Mouse (Mus musculus) limb, embryonic 13.5 days (tissue): ENCODE results near the gene Panx2. TPM values are rescaled to one million over a fixed set of nuclear protein-coding genes. Genes with fewer than 3 reads are reported as not detected.

Experiments used
- ATAC-seq: fragments of 200-750 bp; cut with Nextera tagmentation; 2 replicates; pipeline ENCODE4 v1.8.0; 2017; ENCODE audit warnings: low read depth, moderate number of reproducible peaks, moderate TSS enrichment; ENCODE audit not compliant: low FRiP score
- H3K27ac ChIP-seq: fragments of 300-500 bp; sonication (generic); 2 replicates; pipeline ENCODE4 v1.5.1; 2015; ENCODE audit warnings: inconsistent platforms, mild to moderate bottlenecking, moderate library complexity
- H3K27me3 ChIP-seq: fragments of 300-500 bp; sonication (generic); 2 replicates; pipeline ENCODE4 v1.6.1; 2015; ENCODE audit warnings: mild to moderate bottlenecking, inconsistent platforms
- H3K36me3 ChIP-seq: fragments of 300-500 bp; sonication (generic); 2 replicates; pipeline ENCODE4 v1.6.1; 2015; ENCODE audit warnings: inconsistent platforms, mild to moderate bottlenecking, moderate library complexity
- H3K4me1 ChIP-seq: fragments of 300-500 bp; sonication (generic); 2 replicates; pipeline ENCODE4 v1.6.1; 2015; ENCODE audit warnings: inconsistent platforms
- H3K4me2 ChIP-seq: fragments of 300-500 bp; sonication (generic); replicated peaks from 2 replicates; pipeline ENCODE4 v1.6.1; 2015; ENCODE audit warnings: inconsistent platforms, mild to moderate bottlenecking, moderate library complexity
- H3K4me3 ChIP-seq: fragments of 300-500 bp; sonication (generic); 2 replicates; pipeline ENCODE4 v1.5.1; 2015; ENCODE audit warnings: moderate library complexity, mild to moderate bottlenecking, inconsistent platforms
- H3K9ac ChIP-seq: fragments of 300-500 bp; sonication (generic); 2 replicates; pipeline ENCODE4 v1.6.1; 2015; ENCODE audit warnings: mild to moderate bottlenecking, inconsistent platforms
- H3K9me3 ChIP-seq: fragments of 300-500 bp; sonication (generic); 2 replicates; pipeline ENCODE4 v1.6.1; 2016; ENCODE audit warnings: inconsistent platforms
- WGBS: fragments of 180-500 bp; shearing (Covaris S2); methylation state at CpG from one replicate; pipeline ENCODE4 v1.1.7; 2015; 5-methylcytosine and 5-hydroxymethylcytosine counted together
- polyA plus RNA-seq: library from polyadenylated mRNA; unstranded; fragments of >200 nt; fragmentation: Nextera tagmentation; extraction: Ambion mirVana; gene quantifications from 2 replicates; pipeline ENCODE4 v1.2.1, GENCODE M21; 2015

Gene Panx2
- polyA plus RNA-seq, 1 experiment from 2014 or later, result 0.90 TPM

DNA sequence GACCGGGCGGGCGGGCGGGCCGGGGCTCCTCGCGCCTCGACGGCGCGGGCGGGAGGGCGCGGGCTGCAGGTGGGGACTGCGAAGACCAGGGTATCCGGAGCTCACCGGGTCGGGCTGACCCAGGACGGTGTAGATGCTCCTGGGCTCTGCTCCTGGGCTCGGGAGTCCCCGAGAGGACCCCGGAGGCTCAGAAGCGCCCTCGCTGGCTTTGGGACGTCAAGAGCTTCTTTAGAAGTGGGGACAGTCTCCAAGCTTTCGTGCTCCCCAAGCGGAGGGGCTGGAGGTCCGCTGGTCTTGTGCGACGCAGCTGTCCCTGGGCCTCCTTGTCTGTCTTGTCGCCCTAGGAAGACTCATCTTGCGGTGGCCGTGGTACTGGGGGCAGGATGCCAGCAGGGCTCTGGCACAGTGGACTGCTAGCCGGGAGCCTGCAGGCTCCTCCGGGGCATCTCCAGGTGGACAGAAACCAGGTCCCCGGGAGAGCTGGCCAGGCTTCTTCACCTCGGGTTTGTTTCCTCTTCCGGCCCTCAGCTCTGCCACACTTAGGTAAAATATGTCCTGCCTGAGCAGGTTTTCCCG lies 16.7 kb downstream of the Panx2 start:
- Histone ChIP-seq H3K27me3 (0 out of 2 replicates have a peak, but pooled peaks cover 5% of the 10 kb centered on the region), H3K36me3 (peaks cover 16% of the 10 kb centered on the region), H3K27ac (peak overlapping the region; percentile 76), H3K4me1 (peaks cover 39% of the 10 kb centered on the region), H3K4me3 (peak overlapping the region; percentile 85), H3K9ac (peak overlapping the region; percentile 92), H3K9me3 (no peaks in the 10 kb centered on the region), H3K4me2 (peak overlapping the region; percentile 95)
- ATAC-seq, result no peak; the same call in 1 of the 2 replicates
- under 1% methylated on average over 36 of the region's 39 CpGs for WGBS

DNA sequence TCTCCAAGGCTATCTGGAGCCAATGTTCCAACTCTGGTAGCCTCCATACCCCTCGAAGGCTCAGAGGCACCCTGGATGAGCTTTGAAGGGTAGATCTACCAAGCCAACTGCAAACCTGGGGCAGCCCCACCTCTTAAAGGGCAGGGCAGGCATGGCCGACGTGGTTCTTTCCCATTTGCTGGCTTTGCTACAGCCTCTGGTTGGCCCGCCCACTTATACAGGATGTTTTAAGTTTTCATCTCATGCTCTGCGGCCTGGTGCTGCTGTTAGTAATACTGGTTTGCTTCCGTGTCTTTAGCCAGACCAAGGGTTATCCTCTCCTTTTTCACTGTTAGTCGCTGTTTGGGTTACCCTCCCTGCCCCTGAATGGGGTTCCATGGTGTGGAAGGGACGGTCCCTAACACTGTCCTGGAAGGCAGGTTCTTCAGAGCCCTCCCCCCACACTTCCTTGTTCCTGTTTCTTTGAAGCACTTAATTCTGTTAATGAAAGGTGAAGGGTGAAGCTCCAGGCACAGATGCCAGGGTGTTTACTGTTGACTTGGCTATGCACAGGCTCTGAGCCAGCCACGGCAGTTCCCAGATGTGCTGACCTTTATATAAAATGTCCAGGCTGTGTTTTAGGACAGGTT lies 18.8 kb downstream of the Panx2 start:
- Histone ChIP-seq H3K4me2 (peak overlapping the region; percentile 95), H3K4me1 (peaks cover 39% of the 10 kb centered on the region), H3K9me3 (no peaks in the 10 kb centered on the region), H3K4me3 (peak overlapping the region; percentile 85), H3K27me3 (no peaks in the 10 kb centered on the region), H3K36me3 (peaks cover 37% of the 10 kb centered on the region), H3K9ac (peak overlapping the region; percentile 92), H3K27ac (no peak overlapping the region)
- ATAC-seq, result no peak
- 42% methylated on average over 9 of the region's 9 CpGs for WGBS

DNA sequence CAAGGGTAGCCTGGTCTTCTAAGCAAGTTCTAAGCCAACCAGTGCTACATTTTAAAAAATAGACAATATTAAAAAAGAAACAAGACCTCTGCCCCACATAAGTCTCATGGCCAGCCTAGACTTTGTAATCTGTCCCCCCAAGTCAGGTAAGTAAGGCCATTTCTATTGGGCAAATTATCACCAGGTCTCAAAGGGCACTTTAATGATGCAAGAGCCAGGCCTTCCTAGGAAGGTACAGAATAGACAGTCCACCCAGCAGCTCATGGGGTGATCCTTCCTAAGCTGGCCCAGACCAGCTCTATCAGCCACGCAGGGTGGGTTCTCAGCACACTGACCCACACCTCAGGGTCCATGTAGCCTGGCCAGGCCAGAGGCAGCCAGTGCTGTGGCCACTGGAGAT lies 24.4 kb downstream of the Panx2 start:
- H3K9ac ChIP-seq, result no peak overlapping the region
- 92% methylated on average over 1 of the region's 1 CpGs for WGBS

DNA sequence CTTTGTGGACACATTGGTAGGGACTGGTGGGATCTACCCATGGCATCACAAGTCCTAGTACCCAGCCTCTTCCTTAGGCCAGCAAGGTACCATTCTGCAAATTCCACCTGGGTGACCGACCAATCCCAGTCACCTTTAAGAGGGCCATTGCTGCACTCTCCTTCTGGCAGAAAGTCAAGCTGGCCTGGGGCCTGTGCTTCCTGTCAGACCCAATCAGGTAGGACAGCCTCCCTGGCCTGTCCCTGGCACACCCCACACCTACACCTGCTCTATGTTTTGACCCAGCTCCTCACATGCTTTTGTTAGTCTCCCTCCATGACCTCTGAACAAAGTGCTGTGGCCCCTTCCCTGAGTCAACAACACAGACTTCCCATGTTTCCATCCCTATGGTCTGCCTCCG lies 25.3 kb downstream of the Panx2 start:
- ATAC-seq, result no peak

More for the DNA sequence above, 24.4 kb downstream of the Panx2 start:
- Histone ChIP-seq H3K4me1 (peaks cover 9% of the 10 kb centered on the region), H3K4me3 (no peak overlapping the region), H3K9me3 (no peaks in the 10 kb centered on the region), H3K27me3 (no peaks in the 10 kb centered on the region), H3K4me2 (no peak overlapping the region), H3K36me3 (peaks cover 73% of the 10 kb centered on the region), H3K27ac (no peak overlapping the region)
- no peak for ATAC-seq

DNA sequence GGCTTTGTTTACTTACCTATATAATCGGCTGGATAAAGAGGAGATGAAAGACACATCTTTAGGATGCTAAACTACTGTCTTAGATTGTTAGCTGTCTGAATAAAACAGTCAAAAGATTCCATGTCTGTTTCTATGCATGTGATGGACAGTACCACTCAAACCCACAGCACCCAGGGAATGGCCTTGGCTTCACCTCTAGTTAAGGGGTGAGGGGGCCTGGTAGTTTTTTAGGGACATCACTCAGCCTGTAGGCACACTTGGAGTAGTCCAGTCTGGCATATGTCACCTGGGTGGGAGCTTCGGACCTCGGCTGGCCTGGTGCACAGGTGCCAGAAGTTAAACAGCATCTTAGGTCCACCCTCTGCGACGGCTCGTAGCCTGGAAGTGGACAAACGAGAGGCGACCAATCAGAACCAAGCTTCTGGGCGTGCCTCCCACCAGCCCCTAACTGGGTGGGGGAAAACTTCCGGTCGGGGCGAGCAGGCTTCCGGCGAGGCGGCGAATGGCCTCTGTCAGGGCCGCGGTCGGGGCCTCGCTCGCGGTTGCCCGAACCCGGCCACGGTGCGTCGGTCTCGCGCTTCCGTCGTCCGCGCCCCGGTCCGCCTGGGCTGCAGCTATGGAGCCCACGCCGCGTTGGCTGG lies 29.2 kb downstream of the Panx2 start, which contains the start of gene Selenoo:
Gene Selenoo (plus strand): TSS at position 478 of the 641 bp plus-strand sequence.
- peak within 1 kb of the TSS; percentile 99 for H3K4me2 ChIP-seq
- ATAC-seq, result peak; percentile 94
- H3K9ac ChIP-seq, result peak within 1 kb of the TSS; percentile 98
- H3K27ac ChIP-seq, result peak within 1 kb of the TSS; percentile 73
- H3K4me3 ChIP-seq, result peak within 1 kb of the TSS; percentile 99
- peaks cover 22% of the 10 kb centered on the region for H3K4me1 ChIP-seq
- WGBS, result 2% methylated on average over 38 of the region's 38 CpGs
- no peaks in the 10 kb centered on the region for H3K27me3 ChIP-seq
- peaks cover 55% of the 10 kb centered on the region for H3K36me3 ChIP-seq
- H3K9me3 ChIP-seq, result no peaks in the 10 kb centered on the region

More for the DNA sequence above, 25.3 kb downstream of the Panx2 start:
- no peak overlapping the region for H3K4me3 ChIP-seq
- peaks cover 12% of the 10 kb centered on the region for H3K4me1 ChIP-seq
- H3K27me3 ChIP-seq, result no peaks in the 10 kb centered on the region
- H3K9ac ChIP-seq, result no peak overlapping the region
- H3K36me3 ChIP-seq, result peaks cover 67% of the 10 kb centered on the region
- WGBS, result 94% methylated on average over 2 of the region's 2 CpGs
- H3K9me3 ChIP-seq, result no peaks in the 10 kb centered on the region
- H3K4me2 ChIP-seq, result no peak overlapping the region
- no peak overlapping the region for H3K27ac ChIP-seq

DNA sequence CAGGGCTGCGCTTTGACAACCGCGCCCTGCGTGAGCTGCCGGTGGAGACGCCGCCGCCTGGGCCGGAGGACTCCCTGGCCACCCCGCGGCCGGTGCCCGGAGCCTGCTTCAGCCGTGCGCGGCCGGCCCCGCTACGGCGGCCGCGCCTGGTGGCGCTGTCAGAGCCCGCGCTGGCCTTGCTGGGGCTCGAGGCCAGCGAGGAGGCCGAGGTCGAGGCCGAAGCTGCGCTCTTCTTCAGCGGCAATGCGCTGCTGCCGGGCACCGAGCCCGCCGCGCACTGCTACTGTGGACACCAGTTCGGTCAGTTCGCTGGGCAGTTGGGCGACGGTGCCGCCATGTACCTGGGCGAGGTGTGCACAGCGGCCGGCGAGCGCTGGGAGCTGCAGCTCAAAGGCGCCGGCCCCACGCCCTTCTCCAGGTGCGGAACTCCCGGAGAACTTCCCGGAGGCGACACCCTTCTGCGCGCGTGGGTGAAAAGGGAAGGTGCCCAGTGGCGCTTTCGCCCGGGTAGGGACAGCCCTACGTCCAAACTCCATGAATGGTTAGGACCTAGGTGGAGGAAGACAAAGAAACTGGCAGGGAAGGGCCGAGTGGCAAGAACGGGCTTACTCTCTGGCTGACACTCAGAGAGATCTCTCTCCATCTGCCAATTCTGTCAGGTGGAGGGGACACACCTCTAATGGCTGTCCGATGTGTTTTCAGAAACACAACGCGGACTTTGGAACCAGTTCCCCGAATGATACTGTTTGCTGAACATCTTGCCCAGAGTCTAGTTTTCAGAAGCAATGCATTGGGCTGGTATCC lies 29.9 kb downstream of the Panx2 start:
- H3K9me3 ChIP-seq, result no peaks in the 10 kb centered on the region
- H3K4me3 ChIP-seq, result peak overlapping the region; percentile 99
- H3K9ac ChIP-seq, result peak overlapping the region; percentile 98
- H3K4me2 ChIP-seq, result peak overlapping the region; percentile 99
- peak; percentile 73 for ATAC-seq
- H3K36me3 ChIP-seq, result peaks cover 55% of the 10 kb centered on the region
- 5% methylated on average over 55 of the region's 68 CpGs for WGBS
- peaks cover 22% of the 10 kb centered on the region for H3K4me1 ChIP-seq
- peak overlapping the region; percentile 73 for H3K27ac ChIP-seq
- no peaks in the 10 kb centered on the region for H3K27me3 ChIP-seq

DNA sequence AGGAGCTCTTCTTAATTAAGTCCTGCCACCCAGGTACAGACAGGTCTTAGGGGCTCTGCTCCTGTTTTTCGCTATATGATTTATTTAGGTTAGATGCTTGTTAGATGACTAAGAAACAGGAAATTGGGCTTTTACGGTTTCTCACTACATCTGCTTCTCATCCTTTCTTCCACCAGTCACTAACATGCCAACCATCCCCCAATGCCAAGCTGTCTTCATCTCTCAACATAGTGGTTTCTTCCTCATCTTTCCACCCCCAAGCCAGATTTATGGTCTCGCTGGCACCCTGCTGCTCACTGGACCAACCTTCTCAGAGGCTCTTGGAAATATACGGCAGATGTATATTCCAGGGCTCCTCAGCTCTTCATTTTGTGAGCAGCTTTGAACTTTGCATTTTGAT lies 31.1 kb downstream of the Panx2 start:
- no peak for ATAC-seq
- WGBS, result 58% methylated on average over 4 of the region's 4 CpGs
- peak overlapping the region; percentile 99 for H3K4me2 ChIP-seq
- H3K27me3 ChIP-seq, result no peaks in the 10 kb centered on the region
- no peaks in the 10 kb centered on the region for H3K9me3 ChIP-seq
- no peak overlapping the region for H3K27ac ChIP-seq
- peak overlapping the region; percentile 98; the same call in 1 of the 2 replicates for H3K9ac ChIP-seq
- peaks cover 55% of the 10 kb centered on the region for H3K36me3 ChIP-seq
- H3K4me3 ChIP-seq, result peak overlapping the region; percentile 99; the same call in 1 of the 2 replicates
- peaks cover 22% of the 10 kb centered on the region for H3K4me1 ChIP-seq

DNA sequence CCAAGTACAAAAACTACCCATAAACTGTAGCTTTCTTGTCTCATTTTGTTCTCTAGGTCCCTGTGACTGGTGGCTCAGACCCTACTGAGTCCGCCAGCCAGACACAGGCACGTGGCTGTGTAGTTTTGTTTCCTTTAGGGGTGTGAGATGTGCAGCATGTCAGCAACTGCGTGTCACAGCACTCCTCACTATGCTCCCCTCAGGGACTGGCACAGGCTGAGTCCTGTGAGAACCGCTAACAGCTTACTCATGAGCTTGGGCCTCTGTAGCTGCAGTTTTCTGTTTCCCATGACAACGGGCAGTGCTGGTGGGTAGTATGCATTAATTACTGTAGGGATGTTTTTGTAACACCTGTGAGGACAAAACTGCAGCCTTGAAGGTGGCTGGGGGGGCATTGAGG lies 32.6 kb downstream of the Panx2 start:
- Histone ChIP-seq H3K4me2 (no peak overlapping the region), H3K9me3 (no peaks in the 10 kb centered on the region), H3K27me3 (no peaks in the 10 kb centered on the region), H3K27ac (no peak overlapping the region), H3K36me3 (peaks cover 58% of the 10 kb centered on the region), H3K9ac (no peak overlapping the region), H3K4me3 (no peak overlapping the region), H3K4me1 (peaks cover 22% of the 10 kb centered on the region)
- no peak for ATAC-seq
- WGBS, result 85% methylated on average over 5 of the region's 5 CpGs

DNA sequence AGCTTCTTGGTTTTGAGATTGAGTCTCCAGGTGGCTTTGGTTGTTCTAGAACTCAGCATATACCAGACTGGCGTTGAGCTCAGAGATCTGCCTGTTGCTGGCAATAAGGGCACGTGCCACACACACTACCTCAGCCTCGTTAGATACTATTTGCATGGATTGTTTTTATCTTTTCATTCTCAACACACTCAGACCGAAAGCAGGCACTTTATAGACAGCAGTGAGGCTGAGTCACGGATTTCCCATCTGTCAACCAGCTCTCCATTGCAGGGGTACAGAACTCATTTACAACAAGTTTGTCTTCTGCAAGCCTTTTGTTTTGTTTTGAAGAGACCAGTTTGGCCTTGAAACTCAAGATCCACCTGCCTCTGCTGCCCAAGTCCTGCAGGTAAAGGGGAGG lies 37.9 kb downstream of the Panx2 start:
- 91% methylated on average over 5 of the region's 5 CpGs for WGBS
- no peak overlapping the region for H3K4me3 ChIP-seq
- H3K4me1 ChIP-seq, result no peaks in the 10 kb centered on the region
- ATAC-seq, result no peak
- no peaks in the 10 kb centered on the region for H3K9me3 ChIP-seq
- peaks cover 100% of the 10 kb centered on the region for H3K36me3 ChIP-seq
- H3K27ac ChIP-seq, result no peak overlapping the region
- H3K4me2 ChIP-seq, result no peak overlapping the region
- H3K9ac ChIP-seq, result no peak overlapping the region
- H3K27me3 ChIP-seq, result no peaks in the 10 kb centered on the region

DNA sequence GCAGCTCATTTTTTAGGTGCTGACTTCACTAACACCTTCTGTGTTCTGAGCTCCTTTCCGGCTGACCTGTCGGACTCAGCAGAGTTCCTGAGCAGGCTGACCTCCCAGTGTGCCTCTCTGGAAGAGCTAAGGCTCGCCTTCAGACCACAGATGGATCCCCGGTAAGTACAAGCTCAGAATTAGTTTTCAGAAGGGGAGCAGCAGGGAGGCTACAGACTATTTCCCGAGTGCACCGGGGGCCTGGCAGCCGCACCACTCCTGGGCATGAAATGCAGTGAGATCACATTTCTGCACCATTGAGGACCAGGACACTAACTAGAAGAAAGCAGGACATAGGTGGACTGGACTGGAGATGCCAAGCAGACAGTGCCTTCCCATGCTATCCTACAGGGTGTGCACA lies 39.1 kb downstream of the Panx2 start:
- Histone ChIP-seq H3K27ac (no peak overlapping the region), H3K27me3 (no peaks in the 10 kb centered on the region), H3K9me3 (no peaks in the 10 kb centered on the region), H3K4me1 (no peaks in the 10 kb centered on the region), H3K4me2 (no peak overlapping the region), H3K36me3 (peaks cover 100% of the 10 kb centered on the region), H3K4me3 (no peak overlapping the region), H3K9ac (no peak overlapping the region)
- 85% methylated on average over 7 of the region's 7 CpGs for WGBS
- ATAC-seq, result no peak

DNA sequence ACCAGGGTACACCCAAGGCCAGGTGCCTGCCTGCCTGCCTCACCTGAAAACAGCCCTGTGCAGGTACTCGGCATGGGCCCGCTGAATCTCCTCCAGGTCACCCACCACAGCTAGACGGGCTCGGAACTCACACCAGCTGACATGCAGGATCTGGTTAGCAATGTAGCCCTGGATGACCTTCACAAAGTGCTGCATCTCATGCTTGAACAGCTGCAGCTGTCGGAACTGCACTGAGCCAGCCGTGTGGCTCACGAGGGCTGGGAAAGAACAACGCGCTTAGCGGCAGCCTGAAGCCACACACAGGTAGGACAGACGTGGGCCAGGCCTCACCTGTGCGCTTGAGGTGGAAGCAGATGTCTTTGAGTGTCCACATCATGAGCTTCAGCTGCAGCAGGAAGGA lies 41.3 kb downstream of the Panx2 start:
- Histone ChIP-seq H3K9ac (no peak overlapping the region), H3K27me3 (no peaks in the 10 kb centered on the region), H3K36me3 (peaks cover 100% of the 10 kb centered on the region), H3K4me1 (no peaks in the 10 kb centered on the region), H3K4me3 (no peak overlapping the region), H3K27ac (no peak overlapping the region), H3K9me3 (no peaks in the 10 kb centered on the region), H3K4me2 (no peak overlapping the region)
- peak; percentile 35; the same call in 1 of the 2 replicates for ATAC-seq
- WGBS, result 92% methylated on average over 12 of the region's 12 CpGs

DNA sequence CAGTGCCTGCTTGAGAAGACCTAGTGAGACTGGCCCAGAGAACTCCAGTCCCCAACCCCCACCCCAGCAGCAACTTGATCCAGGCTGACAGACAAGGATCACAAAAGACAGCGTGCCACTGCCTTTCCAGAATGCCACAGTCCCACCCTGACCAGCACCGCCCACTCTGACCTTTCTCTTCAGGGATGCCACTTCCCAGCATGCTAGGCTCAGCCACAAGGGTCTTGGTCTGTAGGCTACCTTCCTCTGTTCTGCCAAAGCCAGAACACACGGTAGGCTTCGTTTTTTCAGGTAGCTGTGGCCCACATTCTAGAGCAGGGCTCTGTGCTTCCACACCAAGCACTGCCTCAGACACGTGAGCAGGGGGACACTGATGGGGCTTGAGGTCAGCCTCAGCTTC lies 43.1 kb downstream of the Panx2 start:
- no peak overlapping the region for H3K9ac ChIP-seq
- no peak overlapping the region for H3K27ac ChIP-seq
- no peaks in the 10 kb centered on the region for H3K4me1 ChIP-seq
- no peak overlapping the region for H3K4me2 ChIP-seq
- H3K4me3 ChIP-seq, result no peak overlapping the region
- no peaks in the 10 kb centered on the region for H3K9me3 ChIP-seq
- H3K36me3 ChIP-seq, result peaks cover 100% of the 10 kb centered on the region
- WGBS, result 83% methylated on average over 5 of the region's 5 CpGs
- H3K27me3 ChIP-seq, result no peaks in the 10 kb centered on the region
- ATAC-seq, result no peak
